7 mouse cellular contexts compared by ENCODE assay signal in genomic region chr19:5988815-5989452, GRCm38 (mm10). TPM values are rescaled to one million over a fixed set of nuclear protein-coding genes. Genes with fewer than 3 reads are reported as not detected.
DNase-seq lines count a peak whose midpoint lies in the region; ATAC-seq and TF ChIP-seq lines count a peak whose summit lies in the region.

No protein-coding gene starts in this region.

- H3K27ac ChIP-seq in heart, embryonic 10.5 days: peak overlapping the region; percentile 90
- peak overlapping the region; percentile 54 for H3K27ac ChIP-seq in limb, embryonic 15.5 days
- H3K27ac ChIP-seq in midbrain, embryonic 14.5 days (replicated peaks; ENCODE audit: low read depth, low read length): peak overlapping the region; percentile 70
- H3K27ac ChIP-seq in spleen, adult 2 months (ENCODE audit: insufficient read depth, low read length): peak overlapping the region; percentile 65

- H3K9me3 ChIP-seq in heart, embryonic 10.5 days: no peaks in the 10 kb centered on the region
- no peaks in the 10 kb centered on the region for H3K9me3 ChIP-seq in limb, embryonic 15.5 days
- H3K9me3 ChIP-seq in midbrain, embryonic 14.5 days (ENCODE audit: control insufficient read depth, low read length): no peaks in the 10 kb centered on the region

- H3K36me3 ChIP-seq in heart, embryonic 10.5 days: 0 out of 2 replicates have a peak, but pooled peaks cover 7% of the 10 kb centered on the region
- H3K36me3 ChIP-seq in limb, embryonic 15.5 days: peaks cover 28% of the 10 kb centered on the region
- H3K36me3 ChIP-seq in midbrain, embryonic 14.5 days (ENCODE audit: control insufficient read depth, insufficient read depth, low read length): no peaks in the 10 kb centered on the region
- H3K36me3 ChIP-seq in spleen, adult 2 months (ENCODE audit: control insufficient read depth, insufficient read depth, low read length): peaks cover 25% of the 10 kb centered on the region

- no peak for TF ChIP-seq POLR2A in spleen, adult 2 months (IDR thresholded peaks at IDR 0.05; ENCODE audit: low read depth, low read length)

- H3K4me1 ChIP-seq in heart, embryonic 10.5 days: peaks cover 34% of the 10 kb centered on the region
- peaks cover 23% of the 10 kb centered on the region for H3K4me1 ChIP-seq in limb, embryonic 15.5 days
- peaks cover 7% of the 10 kb centered on the region; the same call in 1 of the 2 replicates for H3K4me1 ChIP-seq in midbrain, embryonic 14.5 days (ENCODE audit: control insufficient read depth, insufficient read depth, low read length)
- H3K4me1 ChIP-seq in spleen, adult 2 months (ENCODE audit: control insufficient read depth, insufficient read depth, insufficient read length): peaks cover 11% of the 10 kb centered on the region; the same call in 1 of the 2 replicates

- no peak for ATAC-seq in limb, embryonic 15.5 days (ENCODE audit: insufficient number of reproducible peaks, low FRiP score, low TSS enrichment, low read depth)
- peak; percentile 60; the same call in 1 of the 2 replicates for ATAC-seq in midbrain, embryonic 14.5 days (ENCODE audit: low FRiP score, low TSS enrichment)

- DNase-seq in ZHBTc4 (ENCODE audit: low read depth, low spot score): peak; percentile 86
- DNase-seq in embryo, embryonic 10 days (ENCODE audit: low spot score): peak; percentile 91
- DNase-seq in heart, embryonic 10.5 days (ENCODE audit: low spot score): no peak
- DNase-seq in kidney, adult 9 months: peak; percentile 92
- peak; percentile 85 for DNase-seq in midbrain, embryonic 14.5 days
- peak in 1 of 2 experiments; percentile 60 for DNase-seq in spleen, adult 2 months (ENCODE audit: low read depth in 1 of 2, low spot score in 2 of 2)

- no peaks in the 10 kb centered on the region for H3K27me3 ChIP-seq in heart, embryonic 10.5 days (ENCODE audit: insufficient read depth, poor library complexity, severe bottlenecking)
- no peaks in the 10 kb centered on the region for H3K27me3 ChIP-seq in limb, embryonic 15.5 days
- no peaks in the 10 kb centered on the region for H3K27me3 ChIP-seq in midbrain, embryonic 14.5 days (ENCODE audit: control insufficient read depth, insufficient read depth, low read length)
- no peaks in the 10 kb centered on the region for H3K27me3 ChIP-seq in spleen, adult 2 months (ENCODE audit: control insufficient read depth, insufficient read depth, low read length)

- 6% methylated on average over 13 of the region's 13 CpGs for WGBS in heart, embryonic 10.5 days
- 15% methylated on average over 11 of the region's 13 CpGs for WGBS in limb, embryonic 15.5 days
- 9% methylated on average over 13 of the region's 13 CpGs for WGBS in midbrain, embryonic 14.5 days
- WGBS in spleen, adult 2 months: 12% methylated on average over 13 of the region's 13 CpGs

- H3K9ac ChIP-seq in limb, embryonic 15.5 days: no peak overlapping the region
- H3K9ac ChIP-seq in midbrain, embryonic 14.5 days (replicated peaks; ENCODE audit: low read length): peak overlapping the region; percentile 45; the same call in 1 of the 2 replicates

- peak overlapping the region; percentile 43 for H3K4me3 ChIP-seq in heart, embryonic 10.5 days
- H3K4me3 ChIP-seq in limb, embryonic 15.5 days: no peak overlapping the region
- H3K4me3 ChIP-seq in midbrain, embryonic 14.5 days (replicated peaks; ENCODE audit: low read depth, low read length): 0 out of 2 replicates have a peak overlapping the region, but pooled peaks have one; percentile 15
- no peak overlapping the region for H3K4me3 ChIP-seq in spleen, adult 2 months (ENCODE audit: extremely low read depth, insufficient read depth, insufficient read length)

- no peak overlapping the region for H3K4me2 ChIP-seq in limb, embryonic 15.5 days
- H3K4me2 ChIP-seq in midbrain, embryonic 14.5 days (ENCODE audit: low read length): peak overlapping the region; percentile 47

- TF ChIP-seq CTCF in spleen, adult 2 months (IDR thresholded peaks at IDR 0.05; ENCODE audit: extremely low read depth, insufficient read depth, insufficient read length, insufficient replicate concordance): no peak

RNA-seq across cellular contexts. Expression of gene Slc22a20, which starts 3.0 kb away (rescaled TPM):
- polyA plus RNA-seq in heart, embryonic 10.5 days (2016; fragmentation: Nextera tagmentation; extraction: Ambion mirVana): not detected in 2 replicates
- not detected in 2 replicates for polyA plus RNA-seq in limb, embryonic 15.5 days (2015; fragmentation: Nextera tagmentation; extraction: Ambion mirVana)
- not detected in 2 replicates for polyA plus RNA-seq in midbrain, embryonic 14.5 days (2014; fragmentation: Nextera tagmentation; extraction: Ambion mirVana)
- polyA plus RNA-seq in spleen, adult 2 months (2012; rRNA removed): not detected in 2 replicates

RNA-seq across cellular contexts. Expression of gene Pola2, which starts 24.9 kb away (rescaled TPM):
- 70.0 and 80.7 TPM in 2 replicates for polyA plus RNA-seq in heart, embryonic 10.5 days (2016; fragmentation: Nextera tagmentation; extraction: Ambion mirVana)
- 56.9 and 61.0 TPM in 2 replicates for polyA plus RNA-seq in limb, embryonic 15.5 days (2015; fragmentation: Nextera tagmentation; extraction: Ambion mirVana)
- 17.6 and 23.4 TPM in 2 replicates for polyA plus RNA-seq in midbrain, embryonic 14.5 days (2014; fragmentation: Nextera tagmentation; extraction: Ambion mirVana)
- polyA plus RNA-seq in spleen, adult 2 months (2012; rRNA removed): 40.5 and 48.0 TPM in 2 replicates

RNA-seq across cellular contexts. Expression of gene Capn1, which starts 26.8 kb away (rescaled TPM):
- polyA plus RNA-seq in heart, embryonic 10.5 days (2016; fragmentation: Nextera tagmentation; extraction: Ambion mirVana): 7.3 and 7.4 TPM in 2 replicates
- 21.1 and 26.0 TPM in 2 replicates for polyA plus RNA-seq in limb, embryonic 15.5 days (2015; fragmentation: Nextera tagmentation; extraction: Ambion mirVana)
- 2.4 and 2.6 TPM in 2 replicates for polyA plus RNA-seq in midbrain, embryonic 14.5 days (2014; fragmentation: Nextera tagmentation; extraction: Ambion mirVana)
- polyA plus RNA-seq in spleen, adult 2 months (2012; rRNA removed): 50.8 and 53.0 TPM in 2 replicates

RNA-seq across cellular contexts. Expression of gene Syvn1, which starts 57.4 kb away (rescaled TPM):
- 25.4 and 31.0 TPM in 2 replicates for polyA plus RNA-seq in heart, embryonic 10.5 days (2016; fragmentation: Nextera tagmentation; extraction: Ambion mirVana)
- 34.1 and 34.5 TPM in 2 replicates for polyA plus RNA-seq in limb, embryonic 15.5 days (2015; fragmentation: Nextera tagmentation; extraction: Ambion mirVana)
- 28.8 and 33.6 TPM in 2 replicates for polyA plus RNA-seq in midbrain, embryonic 14.5 days (2014; fragmentation: Nextera tagmentation; extraction: Ambion mirVana)
- polyA plus RNA-seq in spleen, adult 2 months (2012; rRNA removed): 108 and 124 TPM in 2 replicates

Comparison
In these comparisons a context has a peak if more than half of its experiments do, and no peak if none do; other contexts are left out.
1. H3K4me3 ChIP-seq: peak in heart, embryonic 10.5 days (single experiment) and midbrain, embryonic 14.5 days (single experiment); none in limb, embryonic 15.5 days (single experiment) and spleen, adult 2 months (single experiment).
2. Peak in every context shown above with its lines, with median percentiles within 50 percentile points of each other: H3K27ac ChIP-seq.